Mouse (Mus musculus) olfactory bulb, adult 2 months (tissue): ENCODE data around the gene Kcnip2. TPM values are rescaled to one million over a fixed set of nuclear protein-coding genes. Genes with fewer than 3 reads are reported as not detected.

Experiments used
- H3K27ac ChIP-seq: fragments of 200-500 bp; 2 replicates; pipeline ENCODE4 v1.5.1; 2012; ENCODE audit warnings: low read depth, low read length; ENCODE audit not compliant: insufficient read depth
- H3K4me1 ChIP-seq: fragments of 200-500 bp; 2 replicates; pipeline ENCODE4 v1.6.1; 2012; ENCODE audit warnings: low read length; ENCODE audit not compliant: control insufficient read depth, insufficient read depth
- H3K4me3 ChIP-seq: fragments of 200-500 bp; 2 replicates; pipeline ENCODE4 v1.5.1; 2012; ENCODE audit warnings: mild to moderate bottlenecking, low read depth, low read length, moderate library complexity; ENCODE audit not compliant: insufficient read depth
- CTCF ChIP-seq: fragments of 200-500 bp; IDR thresholded peaks from 2 replicates; pipeline ENCODE4 v1.5.1; 2012; ENCODE audit warnings: low read depth, mild to moderate bottlenecking, low read length, moderate library complexity; ENCODE audit not compliant: insufficient read depth
- POLR2A ChIP-seq: fragments of 200-500 bp; IDR thresholded peaks from 2 replicates; pipeline ENCODE4 v1.6.1; 2012; ENCODE audit warnings: mild to moderate bottlenecking, low read depth, low read length, moderate library complexity; ENCODE audit not compliant: insufficient read depth
- WGBS: fragments of 180-500 bp; shearing (Covaris S2); methylation state at CpG from one replicate; pipeline ENCODE4 v1.1.7; 2018; 5-methylcytosine and 5-hydroxymethylcytosine counted together
- polyA plus RNA-seq: library from polyadenylated mRNA; stranded (reverse); fragments of >200 nt; gene quantifications from 2 replicates; pipeline ENCODE4 v1.2.4, GENCODE M21; 2012; ENCODE audit warnings: low replicate concordance; ENCODE audit not compliant: missing spikeins, insufficient read depth, insufficient read length

Gene Kcnip2
- polyA plus RNA-seq, 1 experiment: not detected

- WGBS: 75% methylated on average over 4 of the region's 4 CpGs
Observed at GRCm38 (mm10) chr19:45802702-45803101, 13.2 kb downstream of the Kcnip2 start.

GRCm38 (mm10) chr19:45796879-45797278, 19.0 kb downstream of the Kcnip2 start:
- Histone ChIP-seq H3K4me3 (no peak overlapping the region), H3K27ac (no peak overlapping the region), H3K4me1 (no peaks in the 10 kb centered on the region; the same call in 1 of the 2 replicates)
- TF ChIP-seq POLR2A (no peak), CTCF (no peak)
- 82% methylated on average over 15 of the region's 15 CpGs for WGBS

More at GRCm38 (mm10) chr19:45802702-45803101, 13.2 kb downstream of the Kcnip2 start:
- H3K4me3 ChIP-seq: no peak overlapping the region
- no peak overlapping the region for H3K27ac ChIP-seq
- no peak for TF ChIP-seq CTCF
- no peak for TF ChIP-seq POLR2A
- H3K4me1 ChIP-seq: 0 out of 2 replicates have a peak, but pooled peaks cover 5% of the 10 kb centered on the region

GRCm38 (mm10) chr19:45796061-45796556, 19.8 kb downstream of the Kcnip2 start:
- WGBS: 34% methylated on average over 15 of the region's 15 CpGs
- Histone ChIP-seq H3K4me1 (no peaks in the 10 kb centered on the region; the same call in 1 of the 2 replicates), H3K4me3 (no peak overlapping the region), H3K27ac (no peak overlapping the region)
- TF ChIP-seq CTCF (no peak), POLR2A (no peak)

GRCm38 (mm10) chr19:45795406-45795944, 20.4 kb downstream of the Kcnip2 start:
- Histone ChIP-seq H3K4me3 (no peak overlapping the region), H3K27ac (no peak overlapping the region), H3K4me1 (no peaks in the 10 kb centered on the region; the same call in 1 of the 2 replicates)
- no peak for TF ChIP-seq CTCF
- TF ChIP-seq POLR2A: no peak
- WGBS: 39% methylated on average over 15 of the region's 15 CpGs

- TF ChIP-seq CTCF (no peak), POLR2A (no peak)
- no peak overlapping the region for H3K4me3 ChIP-seq
- WGBS: 81% methylated on average over 6 of the region's 6 CpGs
Observed at GRCm38 (mm10) chr19:45794718-45795117, 21.1 kb downstream of the Kcnip2 start.

GRCm38 (mm10) chr19:45792404-45792803, 23.5 kb downstream of the Kcnip2 start:
- no peak for TF ChIP-seq POLR2A
- no peak for TF ChIP-seq CTCF
- Histone ChIP-seq H3K27ac (no peak overlapping the region), H3K4me1 (no peaks in the 10 kb centered on the region; the same call in 1 of the 2 replicates), H3K4me3 (no peak overlapping the region)
- WGBS: 92% methylated on average over 6 of the region's 6 CpGs

More at GRCm38 (mm10) chr19:45794718-45795117, 21.1 kb downstream of the Kcnip2 start:
- Histone ChIP-seq H3K27ac (no peak overlapping the region), H3K4me1 (no peaks in the 10 kb centered on the region; the same call in 1 of the 2 replicates)

GRCm38 (mm10) chr19:45789888-45790874, 25.7 kb downstream of the Kcnip2 start:
- no peak for TF ChIP-seq POLR2A
- no peak for TF ChIP-seq CTCF
- WGBS: 92% methylated on average over 13 of the region's 13 CpGs
- Histone ChIP-seq H3K4me1 (no peaks in the 10 kb centered on the region; the same call in 1 of the 2 replicates), H3K4me3 (no peak overlapping the region), H3K27ac (no peak overlapping the region)

GRCm38 (mm10) chr19:45789365-45789764, 26.5 kb downstream of the Kcnip2 start:
- TF ChIP-seq POLR2A (no peak), CTCF (no peak)
- Histone ChIP-seq H3K4me1 (no peaks in the 10 kb centered on the region), H3K4me3 (no peak overlapping the region), H3K27ac (no peak overlapping the region)
- WGBS: 78% methylated on average over 7 of the region's 7 CpGs
